Mouse (Mus musculus): ENCODE data around the gene H2-Oa. TPM values are rescaled to one million over a fixed set of nuclear protein-coding genes. Genes with fewer than 3 reads are reported as not detected.
"Not testable (repeated sequence)": the region's sequence is repeated elsewhere in the genome, so short reads cannot be mapped to it uniquely, and the experiment has no call there.

H2-Oa gene
- total RNA-seq, 4 experiments from 2014 or later, result 2.6 to 3.6 TPM; not detected in 2

GRCm38 (mm10) chr17:34142456-34143010 is 50.4 kb downstream of the H2-Oa start:
- no peak for DNase-seq (ENCODE audit: low spot score in 2 of 2)

GRCm38 (mm10) chr17:34143033-34143432 is 50.9 kb downstream of the H2-Oa start, which contains the start of gene H2-DMb2:
Gene H2-DMb2, plus strand, starts transcription at chr17:34143307.
- no peak for DNase-seq (ENCODE audit: low spot score in 2 of 2)

GRCm38 (mm10) chr17:34143461-34143860 is 51.3 kb downstream of the H2-Oa start:
- DNase-seq (ENCODE audit: low spot score in 2 of 2), result no peak

GRCm38 (mm10) chr17:34144221-34144620 is 52.1 kb downstream of the H2-Oa start:
- not testable (repeated sequence) for DNase-seq (ENCODE audit: low spot score in 2 of 2)

Other genes starting within 250 kb of the H2-Oa start
- 10 to 100 TPM; 22.8 to 26.0 (median 25.1) TPM for gene Cd320, start 249.2 kb upstream of the H2-Oa start, total RNA-seq (2022)
- gene Gm7029, start 218.5 kb upstream of the H2-Oa start, total RNA-seq (2022), result not detected
- 1 to 10 TPM; 1.9 to 2.6 (median 2.5) TPM for gene Kifc1, start 201.7 kb upstream of the H2-Oa start, total RNA-seq (2022)
- gene Platr17, start 187.2 kb upstream of the H2-Oa start, total RNA-seq (2022), result 1 to 10 TPM in 2 of 4 experiments, not detected in 2; 1.4 to 1.8 TPM
- gene Daxx, start 182.9 kb upstream of the H2-Oa start, total RNA-seq (2022), result 10 to 100 TPM; 24.2 to 27.1 (median 26.1) TPM
- gene Tapbp, start 176.4 kb upstream of the H2-Oa start, total RNA-seq (2022), result 10 to 100 TPM; 39.9 to 87.4 (median 58.2) TPM
- gene Zbtb22, start 176.4 kb upstream of the H2-Oa start, total RNA-seq (2022), result 10 to 100 TPM; 28.8 to 36.0 (median 32.5) TPM
- 10 to 100 TPM; 64.3 to 90.9 (median 81.8) TPM for gene Rgl2, start 162.8 kb upstream of the H2-Oa start, total RNA-seq (2022)
- gene Pfdn6, start 152.0 kb upstream of the H2-Oa start, total RNA-seq (2022), result 10 to 100 TPM; 68.7 to 93.1 (median 76.1) TPM
- gene Wdr46, start 151.7 kb upstream of the H2-Oa start, total RNA-seq (2022), result 10 to 100 TPM; 13.2 to 17.4 (median 14.9) TPM
- 1 to 10 TPM; 4.7 to 7.4 (median 6.9) TPM for gene B3galt4, start 140.9 kb upstream of the H2-Oa start, total RNA-seq (2022)
- gene Vps52, start 136.5 kb upstream of the H2-Oa start, total RNA-seq (2022), result 10 to 100 TPM; 81.4 to 91.3 (median 81.9) TPM
- 100 to 1,000 TPM; 273 to 401 (median 339) TPM for gene Rps18, start 136.3 kb upstream of the H2-Oa start, total RNA-seq (2022)
- 100 to 1,000 TPM in 1 of 4 experiments, 10 to 100 TPM in 3; 29.6 to 138 (median 63.9) TPM for gene H2-K1, start 92.0 kb upstream of the H2-Oa start, total RNA-seq (2022)
- 10 to 100 TPM; 34.8 to 44.1 (median 42.7) TPM for gene Ring1, start 67.7 kb upstream of the H2-Oa start, total RNA-seq (2022)
- 10 to 100 TPM; 57.9 to 62.2 (median 58.3) TPM for gene H2-Ke6, start 64.3 kb upstream of the H2-Oa start, total RNA-seq (2022)
- gene Slc39a7, start 60.7 kb upstream of the H2-Oa start, total RNA-seq (2022), result 100 to 1,000 TPM in 1 of 4 experiments, 10 to 100 TPM in 3; 77.1 to 106 (median 92.6) TPM
- 10 to 100 TPM; 70.8 to 85.4 (median 78.0) TPM for gene Rxrb, start 60.5 kb upstream of the H2-Oa start, total RNA-seq (2022)
- 10 to 100 TPM; 22.6 to 30.2 (median 27.5) TPM for gene Col11a2, start 52.9 kb upstream of the H2-Oa start, total RNA-seq (2022)
- 10 to 100 TPM; 31.5 to 37.7 (median 34.2) TPM for gene H2-DMa, start 27.2 kb downstream of the H2-Oa start, total RNA-seq (2022)
- gene Brd2, start 30.3 kb downstream of the H2-Oa start, total RNA-seq (2022), result 100 to 1,000 TPM; 190 to 204 (median 197) TPM
- 1 to 10 TPM in 2 of 4 experiments, under 1 TPM in 2; 0.51 to 3.5 (median 2.1) TPM for gene H2-DMb2, start 51.0 kb downstream of the H2-Oa start, total RNA-seq (2022)
- 1 to 10 TPM; 3.4 to 9.7 (median 6.0) TPM for gene H2-DMb1, start 60.7 kb downstream of the H2-Oa start, total RNA-seq (2022)
- gene Tap1, start 95.2 kb downstream of the H2-Oa start, total RNA-seq (2022), result 10 to 100 TPM in 1 of 4 experiments, 1 to 10 TPM in 3; 2.5 to 10.6 (median 5.8) TPM
- 1 to 10 TPM; 3.9 to 9.0 (median 5.8) TPM for gene Psmb9, start 95.4 kb downstream of the H2-Oa start, total RNA-seq (2022)
- gene Psmb8, start 105.4 kb downstream of the H2-Oa start, total RNA-seq (2022), result 10 to 100 TPM in 2 of 4 experiments, 1 to 10 TPM in 2; 3.8 to 18.8 (median 10.0) TPM
- gene Tap2, start 111.2 kb downstream of the H2-Oa start, total RNA-seq (2022), result 10 to 100 TPM; 12.3 to 18.1 (median 15.9) TPM
- 1 to 10 TPM in 2 of 4 experiments, under 1 TPM in 1, not detected in 1; 0.69 to 3.3 (median 1.8) TPM for gene H2-Ob, start 146.6 kb downstream of the H2-Oa start, total RNA-seq (2022)
- gene H2-Ab1, start 165.3 kb downstream of the H2-Oa start, total RNA-seq (2022), result 10 to 100 TPM in 2 of 4 experiments, 1 to 10 TPM in 2; 1.1 to 31.1 (median 11.6) TPM
- 10 to 100 TPM in 2 of 4 experiments, 1 to 10 TPM in 1, under 1 TPM in 1; 0.70 to 29.8 (median 13.8) TPM for gene H2-Aa, start 195.5 kb downstream of the H2-Oa start, total RNA-seq (2022)
- gene H2-Eb1, start 213.5 kb downstream of the H2-Oa start, total RNA-seq (2022), result 10 to 100 TPM in 2 of 4 experiments, 1 to 10 TPM in 2; 1.9 to 25.1 (median 10.1) TPM
- not detected for gene H2-Eb2, start 233.3 kb downstream of the H2-Oa start, total RNA-seq (2022)